Mouse (Mus musculus): ENCODE data around the gene Rnh1.

DNA sequence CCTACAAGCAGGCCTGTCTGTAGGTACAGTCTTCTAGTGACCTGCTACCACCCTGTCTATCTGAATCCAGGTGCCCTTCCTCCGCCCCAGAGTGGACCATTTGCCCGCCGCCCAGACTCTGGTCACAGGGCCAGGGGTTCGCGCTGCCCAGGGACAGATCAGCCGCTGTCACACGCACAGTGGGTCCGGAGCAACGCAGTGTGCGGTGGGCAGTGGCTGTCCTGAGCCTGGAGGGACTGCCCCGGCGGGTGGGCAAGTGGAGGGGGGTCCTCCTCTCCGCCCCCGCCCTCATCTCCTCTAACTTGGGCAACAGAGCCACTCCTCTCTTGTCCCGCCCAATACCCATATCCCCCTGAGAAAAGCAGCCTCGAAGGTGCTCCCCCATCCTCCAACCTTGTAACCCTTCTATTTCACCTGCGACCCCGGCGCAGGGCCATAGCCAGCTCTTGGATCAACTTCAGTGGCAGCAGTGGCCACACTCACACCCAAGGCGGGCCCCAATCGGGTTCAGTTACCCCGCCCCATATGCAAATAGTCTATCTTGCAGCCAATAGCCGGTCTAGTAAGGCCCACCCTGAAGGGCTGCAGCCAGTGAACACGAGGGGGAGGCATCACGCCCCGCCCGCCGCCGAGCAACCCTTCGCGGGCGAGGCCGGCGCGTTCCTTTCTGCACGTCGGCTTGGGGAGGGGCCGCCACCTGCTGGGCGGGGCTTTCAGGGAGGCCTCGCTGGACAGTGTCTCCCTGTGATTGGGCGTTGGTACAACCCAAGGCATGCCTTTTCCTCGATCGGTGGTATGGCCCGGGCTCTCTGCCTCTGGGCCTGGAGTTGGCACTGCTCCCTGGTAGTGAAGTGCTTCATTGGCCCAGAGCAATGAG lies 48.8 kb upstream of the Rnh1 start:
- TF ChIP-seq CTCF (IDR thresholded peaks at IDR 0.05; ENCODE audit: low read depth, low read length) (no peak), POLR2A (IDR thresholded peaks at IDR 0.05; ENCODE audit: insufficient read depth, low read length) (peak; percentile 82)
